Mouse (Mus musculus): ENCODE results near the gene Prkci. TPM values are rescaled to one million over a fixed set of nuclear protein-coding genes. Genes with fewer than 3 reads are reported as not detected.

Prkci gene
- polyA plus RNA-seq, 1 experiment from 2014 or later: 3.8 TPM

GRCm38 (mm10) chr3:31000018-31000407, 4.5 kb downstream of the Prkci start:
- H3K9ac ChIP-seq (replicated peaks): 0 out of 2 replicates have a peak overlapping the region, but pooled peaks have one; percentile 2
- peaks cover 15% of the 10 kb centered on the region; the same call in 1 of the 2 replicates for H3K4me1 ChIP-seq (ENCODE audit: insufficient read depth)
- no peaks in the 10 kb centered on the region for H3K36me3 ChIP-seq (replicated peaks; ENCODE audit: insufficient read depth, low read length)
- 44% methylated on average over 4 of the region's 4 CpGs for WGBS (ENCODE audit: insufficient replicate concordance)
- no peak for DNase-seq
- no peaks in the 10 kb centered on the region for H3K9me3 ChIP-seq (ENCODE audit: low read length)
- no peak for ATAC-seq
- no peak for TF ChIP-seq EP300 (IDR thresholded peaks at IDR 0.05; ENCODE audit: low read depth)
- no peak for TF ChIP-seq CTCF (IDR thresholded peaks at IDR 0.05; ENCODE audit: low read depth)
- H3K4me2 ChIP-seq (ENCODE audit: low read depth, low read length): no peak overlapping the region
- H3K27me3 ChIP-seq (ENCODE audit: insufficient read depth, low read length): no peaks in the 10 kb centered on the region
- H3K27ac ChIP-seq (ENCODE audit: low read depth): peak overlapping the region; percentile 70
- H3K4me3 ChIP-seq (ENCODE audit: low read depth, low read length): no peak overlapping the region

- Histone ChIP-seq H3K4me3 (ENCODE audit: low read depth, low read length) (no peak overlapping the region), H3K4me1 (ENCODE audit: insufficient read depth) (peaks cover 15% of the 10 kb centered on the region; the same call in 1 of the 2 replicates), H3K4me2 (ENCODE audit: low read depth, low read length) (no peak overlapping the region), H3K9ac (replicated peaks) (no peak overlapping the region), H3K27ac (ENCODE audit: low read depth) (no peak overlapping the region), H3K27me3 (ENCODE audit: insufficient read depth, low read length) (no peaks in the 10 kb centered on the region), H3K9me3 (ENCODE audit: low read length) (no peaks in the 10 kb centered on the region), H3K36me3 (replicated peaks; ENCODE audit: insufficient read depth, low read length) (no peaks in the 10 kb centered on the region)
- ATAC-seq (no peak), DNase-seq (no peak)
- 60% methylated on average over 3 of the region's 3 CpGs for WGBS (ENCODE audit: insufficient replicate concordance)
- TF ChIP-seq EP300 (IDR thresholded peaks at IDR 0.05; ENCODE audit: low read depth): no peak
- no peak for TF ChIP-seq CTCF (IDR thresholded peaks at IDR 0.05; ENCODE audit: low read depth)
Observed at GRCm38 (mm10) chr3:31001048-31001676, 5.6 kb downstream of the Prkci start.

GRCm38 (mm10) chr3:31004320-31005209, 9.0 kb downstream of the Prkci start:
- no peak overlapping the region for H3K27ac ChIP-seq (ENCODE audit: low read depth)
- no peak for ATAC-seq
- no peak overlapping the region for H3K9ac ChIP-seq (replicated peaks)
- no peaks in the 10 kb centered on the region for H3K27me3 ChIP-seq (ENCODE audit: insufficient read depth, low read length)
- DNase-seq: no peak
- H3K4me3 ChIP-seq (ENCODE audit: low read depth, low read length): no peak overlapping the region
- H3K4me2 ChIP-seq (ENCODE audit: low read depth, low read length): no peak overlapping the region
- H3K36me3 ChIP-seq (replicated peaks; ENCODE audit: insufficient read depth, low read length): no peaks in the 10 kb centered on the region
- peaks cover 9% of the 10 kb centered on the region; the same call in 1 of the 2 replicates for H3K4me1 ChIP-seq (ENCODE audit: insufficient read depth)
- 73% methylated on average over 6 of the region's 6 CpGs for WGBS (ENCODE audit: insufficient replicate concordance)
- no peak for TF ChIP-seq EP300 (IDR thresholded peaks at IDR 0.05; ENCODE audit: low read depth)
- TF ChIP-seq CTCF (IDR thresholded peaks at IDR 0.05; ENCODE audit: low read depth): no peak
- H3K9me3 ChIP-seq (ENCODE audit: low read length): no peaks in the 10 kb centered on the region

- Histone ChIP-seq H3K9ac (replicated peaks) (no peak overlapping the region), H3K4me3 (ENCODE audit: low read depth, low read length) (no peak overlapping the region), H3K27me3 (ENCODE audit: insufficient read depth, low read length) (no peaks in the 10 kb centered on the region), H3K4me2 (ENCODE audit: low read depth, low read length) (no peak overlapping the region), H3K4me1 (ENCODE audit: insufficient read depth) (peaks cover 15% of the 10 kb centered on the region), H3K27ac (ENCODE audit: low read depth) (no peak overlapping the region), H3K9me3 (ENCODE audit: low read length) (no peaks in the 10 kb centered on the region), H3K36me3 (replicated peaks; ENCODE audit: insufficient read depth, low read length) (no peaks in the 10 kb centered on the region)
- no peak for DNase-seq
- TF ChIP-seq CTCF (IDR thresholded peaks at IDR 0.05; ENCODE audit: low read depth) (no peak), EP300 (IDR thresholded peaks at IDR 0.05; ENCODE audit: low read depth) (no peak)
- WGBS (ENCODE audit: insufficient replicate concordance): 84% methylated on average over 2 of the region's 2 CpGs
- ATAC-seq: no peak
Observed at GRCm38 (mm10) chr3:31014374-31014773, 18.8 kb downstream of the Prkci start.

GRCm38 (mm10) chr3:31015682-31016443, 20.3 kb downstream of the Prkci start:
- Histone ChIP-seq H3K27me3 (ENCODE audit: insufficient read depth, low read length) (no peaks in the 10 kb centered on the region), H3K4me3 (ENCODE audit: low read depth, low read length) (no peak overlapping the region), H3K36me3 (replicated peaks; ENCODE audit: insufficient read depth, low read length) (no peaks in the 10 kb centered on the region), H3K9me3 (ENCODE audit: low read length) (no peaks in the 10 kb centered on the region), H3K4me1 (ENCODE audit: insufficient read depth) (peaks cover 15% of the 10 kb centered on the region), H3K27ac (ENCODE audit: low read depth) (no peak overlapping the region), H3K9ac (replicated peaks) (no peak overlapping the region), H3K4me2 (ENCODE audit: low read depth, low read length) (no peak overlapping the region)
- TF ChIP-seq EP300 (IDR thresholded peaks at IDR 0.05; ENCODE audit: low read depth) (no peak), CTCF (IDR thresholded peaks at IDR 0.05; ENCODE audit: low read depth) (no peak)
- 82% methylated on average over 10 of the region's 10 CpGs for WGBS (ENCODE audit: insufficient replicate concordance)
- ATAC-seq: no peak
- no peak for DNase-seq
